Mouse (Mus musculus) liver, postnatal 0 days (tissue): ENCODE measurements at regions not wholly inside any gene's neighbourhood (a gene's known extent, or its start where the extent isn't known, plus 50 kb on each side); places are given as distances from the start of the nearest gene placed in this dataset.

Experiments
- CTCF ChIP-seq: sonication (generic); IDR thresholded peaks from 2 replicates; pipeline ENCODE4 v1.5.1; 2016; ENCODE audit warnings: antibody characterized with exemption, low read depth
- EP300 ChIP-seq: IDR thresholded peaks from 2 replicates; pipeline ENCODE4 v1.6.1; 2016; ENCODE audit warnings: antibody characterized with exemption, low read depth, mild to moderate bottlenecking

- TF ChIP-seq CTCF (no peak), EP300 (no peak)
Observed at GRCm38 (mm10) chr3:147096179-147096578, 244.0 kb downstream of the Ttll7 start.
